Mouse (Mus musculus) right cerebral cortex, adult 18-20 months (tissue): ENCODE data around the gene Sim2.

Experiments
- DNase-seq: peaks from one replicate; pipeline ENCODE4 v3.0.0; 2022; ENCODE audit warnings: mixed read lengths

The Sim2 gene

GRCm38 (mm10) chr16:94079075-94079855 is 5.5 kb upstream of the Sim2 start:
- no peak for DNase-seq

- DNase-seq: no peak
Observed at GRCm38 (mm10) chr16:94079856-94080555, 4.7 kb upstream of the Sim2 start.

GRCm38 (mm10) chr16:94081596-94081995 is 3.1 kb upstream of the Sim2 start:
- DNase-seq: no peak

DNA sequence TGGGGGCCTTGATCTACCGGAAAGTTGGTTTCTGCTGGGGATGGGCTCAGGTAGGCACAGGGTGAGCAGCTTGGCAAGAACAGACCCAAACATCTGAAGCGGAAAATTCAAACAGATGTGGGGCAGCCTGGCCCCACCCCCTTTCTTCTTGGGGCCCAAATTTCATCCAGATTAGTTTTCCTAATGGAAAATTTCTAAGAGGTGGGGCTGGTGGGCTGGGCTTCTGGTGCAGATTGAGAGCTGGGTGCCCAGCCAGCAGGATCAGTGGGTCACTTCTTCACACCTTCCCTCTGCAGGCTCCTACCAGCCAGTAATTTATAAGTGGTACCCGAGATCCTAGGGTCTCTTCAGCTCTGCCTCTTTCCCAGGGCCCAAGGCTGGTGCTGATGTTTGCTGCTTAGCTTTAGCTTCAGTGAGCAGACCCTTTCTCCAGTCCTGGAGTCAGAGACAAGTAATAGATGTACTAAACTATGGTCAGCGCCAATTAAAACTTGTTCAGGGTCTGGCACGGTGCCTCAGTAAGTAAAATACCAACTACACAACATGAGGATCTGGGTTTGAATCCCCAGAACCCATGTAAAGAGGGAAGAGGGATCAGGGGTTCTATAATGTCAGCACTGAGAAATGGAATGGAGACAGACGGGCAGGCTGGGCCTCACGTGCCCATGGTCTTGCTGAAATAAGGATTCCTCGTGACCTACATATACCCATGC is 2.6 kb upstream of the Sim2 start:
- DNase-seq: no peak

DNA sequence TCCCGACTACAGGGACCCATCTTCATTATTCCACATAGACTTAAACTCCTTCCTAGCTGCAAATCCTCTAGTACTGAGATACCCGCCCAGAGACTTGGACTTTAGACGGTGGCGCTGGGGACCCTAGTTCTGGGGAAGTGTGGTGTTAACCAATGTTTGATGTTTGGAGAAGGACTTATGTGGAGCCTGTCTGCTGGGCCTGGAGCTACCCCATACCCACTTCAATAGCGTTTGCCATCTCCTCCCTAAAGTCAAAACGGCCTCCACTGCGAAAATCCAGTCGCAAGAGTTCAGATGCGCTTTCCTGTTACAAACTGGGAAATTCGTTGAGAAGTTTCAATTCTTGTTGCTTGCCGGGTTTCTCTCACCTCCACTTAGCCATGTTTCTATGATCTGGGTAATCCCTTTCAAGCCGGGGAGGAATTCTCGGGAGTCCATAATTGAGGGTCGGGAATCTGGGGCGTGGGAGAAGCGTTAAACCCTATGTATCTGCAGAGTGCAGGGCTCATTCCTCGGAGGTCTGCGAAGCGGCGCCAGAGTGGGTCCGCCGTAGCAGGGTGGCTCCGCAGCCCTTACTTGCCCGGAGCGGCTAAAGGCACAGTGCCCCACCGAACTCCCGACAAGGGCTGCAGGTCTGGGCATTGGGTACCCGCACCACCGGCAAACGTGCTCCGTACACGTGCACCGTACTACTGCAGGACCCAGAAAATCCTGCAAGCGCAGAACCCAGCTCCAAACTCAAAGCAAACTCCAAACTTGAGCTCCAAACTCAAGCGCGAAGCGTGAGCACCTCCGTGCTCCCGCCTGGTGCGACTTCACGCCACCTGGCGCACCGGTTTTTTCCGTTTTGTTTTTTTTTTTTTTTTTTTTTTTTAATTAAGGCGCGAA is 1.5 kb upstream of the Sim2 start:
- DNase-seq: no peak

DNA sequence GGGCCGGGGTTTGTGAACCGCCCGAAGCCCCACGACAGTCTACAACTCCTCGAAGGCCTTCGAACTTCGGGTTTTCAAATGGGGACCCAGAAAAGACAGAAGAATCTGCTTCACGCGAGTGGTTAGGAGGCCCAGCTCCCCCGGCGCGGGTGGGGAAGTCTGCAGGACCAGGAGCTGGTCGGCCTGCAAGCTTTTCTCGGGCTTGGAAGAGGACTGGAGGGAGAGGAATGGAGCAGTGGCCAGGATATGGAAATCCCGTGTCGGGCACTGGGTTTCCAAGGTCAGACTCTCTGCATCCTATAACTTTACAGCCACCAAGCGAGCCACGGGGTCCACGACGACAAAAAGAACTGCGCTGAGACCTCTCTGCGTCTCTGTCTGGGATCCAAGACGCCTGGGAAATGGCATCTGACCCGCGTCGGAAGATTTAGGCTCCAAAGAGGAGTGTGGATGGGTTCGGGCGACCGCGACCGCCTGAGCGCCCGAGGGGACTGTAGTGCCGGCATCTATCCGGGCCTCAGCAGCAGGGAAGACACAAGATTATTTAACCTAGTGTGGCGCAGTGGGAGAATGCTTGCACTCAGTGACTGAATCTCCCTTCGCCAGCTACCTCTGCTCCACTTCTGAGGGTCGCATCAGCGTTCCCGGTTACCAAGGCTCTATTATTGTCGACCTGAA is 744 bp upstream of the Sim2 start:
- DNase-seq: no peak

- DNase-seq: no peak
Observed at GRCm38 (mm10) chr16:94085603-94086285, 1.0 kb downstream of the Sim2 start.

DNA sequence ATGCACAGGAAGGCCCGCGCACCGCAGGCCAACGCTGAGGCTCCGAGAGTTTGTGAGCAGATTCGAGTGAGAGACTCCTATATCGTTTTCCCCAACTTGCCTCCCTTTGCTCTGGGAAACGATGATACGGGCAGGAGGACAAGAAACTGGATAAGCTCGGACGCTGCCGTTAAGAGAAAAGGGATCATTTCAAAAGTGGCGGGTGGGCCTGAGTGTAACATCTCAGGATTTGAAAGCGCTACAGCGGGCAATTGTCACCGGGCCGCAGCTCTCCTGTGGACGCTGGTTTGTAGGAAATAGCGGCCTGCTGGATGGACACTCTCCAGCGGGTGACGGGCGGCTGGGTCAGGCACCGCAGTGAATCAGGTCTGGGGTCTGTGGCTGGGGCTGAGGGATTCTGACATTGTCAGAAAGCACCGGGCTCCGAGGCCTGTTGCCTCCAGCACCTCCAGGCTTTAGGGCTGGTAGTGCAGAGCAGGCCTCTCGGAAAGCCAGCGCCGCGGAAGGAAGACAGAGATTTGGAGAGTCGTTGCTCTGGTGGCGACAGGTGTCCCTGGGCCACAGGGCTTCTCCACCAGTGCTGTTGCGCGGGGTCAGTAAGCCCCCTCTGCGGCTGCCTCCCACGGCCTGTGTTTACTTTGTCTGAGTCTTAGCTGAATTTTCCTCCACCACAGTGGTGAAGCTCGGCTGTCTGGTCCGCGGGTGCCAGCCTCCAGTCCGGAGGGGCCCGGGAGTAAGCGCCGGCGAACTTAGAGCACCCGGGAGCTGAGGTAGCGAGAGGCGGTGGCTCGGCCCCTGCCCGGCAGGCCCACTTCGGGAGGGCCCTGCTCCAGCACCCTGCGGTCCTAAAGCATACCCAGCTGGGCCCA is 2.2 kb downstream of the Sim2 start:
- DNase-seq: no peak

GRCm38 (mm10) chr16:94087570-94088225 is 3.0 kb downstream of the Sim2 start:
- DNase-seq: no peak

- DNase-seq: no peak
Observed at GRCm38 (mm10) chr16:94088226-94088748, 3.6 kb downstream of the Sim2 start.

DNA sequence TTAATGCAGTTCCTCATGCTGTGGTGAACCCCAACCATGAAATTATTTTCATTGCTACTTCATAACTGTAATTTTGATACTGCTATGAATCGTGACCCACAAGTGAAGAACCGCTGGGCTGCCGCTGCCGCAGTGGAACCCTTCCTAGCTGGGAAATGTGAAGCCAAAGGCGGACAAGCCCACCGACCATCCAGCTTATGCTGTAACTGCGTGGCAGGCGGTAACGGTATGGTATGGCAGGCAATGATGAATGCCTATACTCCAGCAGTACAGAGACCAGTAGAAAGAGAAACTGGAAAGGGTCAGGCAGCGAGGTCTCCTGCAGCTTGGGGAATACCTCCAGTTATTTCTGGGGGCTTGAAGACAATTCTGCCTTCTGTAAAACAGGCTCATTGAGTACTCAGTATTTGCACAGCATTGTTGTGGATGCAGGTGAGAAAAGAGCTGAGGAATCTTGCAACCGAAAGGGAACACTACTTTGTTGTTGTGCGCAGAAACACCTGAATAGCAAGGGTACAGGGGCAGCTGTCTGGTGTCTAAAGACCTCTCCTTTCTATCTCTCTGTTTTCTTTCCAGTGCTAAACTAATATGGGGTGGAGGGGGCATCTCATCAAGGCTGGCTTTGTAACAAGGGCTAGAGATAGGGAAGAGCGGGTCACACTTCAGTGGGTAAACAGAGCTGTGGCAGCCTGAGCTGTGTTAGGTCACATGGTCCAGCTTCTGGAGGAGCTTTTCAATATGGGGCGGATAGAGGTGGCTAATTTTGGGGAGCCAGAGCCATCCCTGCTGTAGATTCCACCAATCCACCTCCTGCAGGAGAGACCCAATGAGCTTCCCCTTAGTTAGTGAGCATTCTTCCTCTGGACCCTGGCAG is 4.3 kb downstream of the Sim2 start:
- DNase-seq: no peak

DNA sequence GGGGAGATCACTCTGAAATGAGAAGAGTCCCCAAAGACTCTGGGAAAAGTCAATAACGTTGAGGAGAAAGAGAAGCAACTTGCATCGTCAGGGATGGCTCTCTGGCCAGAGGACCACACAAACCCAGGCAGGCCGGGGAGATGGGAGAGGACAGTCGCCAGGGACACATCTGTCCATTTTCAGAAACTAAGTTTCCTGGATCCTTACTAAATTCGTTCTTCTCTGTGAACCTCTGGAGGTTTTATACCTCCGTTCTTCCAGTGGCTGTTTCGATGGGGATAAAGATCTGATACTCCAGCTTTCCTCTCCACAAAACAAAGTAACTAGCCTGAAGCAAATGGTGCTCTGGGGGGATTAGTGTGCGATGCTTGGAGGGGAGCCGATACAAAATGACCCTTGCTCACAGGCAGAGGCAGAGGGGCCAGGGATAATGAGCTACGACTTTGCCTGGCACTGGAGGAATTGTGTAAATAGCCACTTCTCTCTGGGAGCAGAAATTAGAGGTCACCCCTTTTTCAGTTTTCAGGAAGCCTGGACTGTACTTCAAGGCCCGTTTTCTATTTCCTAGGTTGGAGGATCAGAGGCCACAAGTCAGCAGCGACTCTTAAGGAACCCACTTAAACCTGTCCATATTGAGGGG is 7.9 kb downstream of the Sim2 start:
- DNase-seq: no peak

- DNase-seq: no peak
Observed at GRCm38 (mm10) chr16:94093151-94093863, 8.6 kb downstream of the Sim2 start.

DNA sequence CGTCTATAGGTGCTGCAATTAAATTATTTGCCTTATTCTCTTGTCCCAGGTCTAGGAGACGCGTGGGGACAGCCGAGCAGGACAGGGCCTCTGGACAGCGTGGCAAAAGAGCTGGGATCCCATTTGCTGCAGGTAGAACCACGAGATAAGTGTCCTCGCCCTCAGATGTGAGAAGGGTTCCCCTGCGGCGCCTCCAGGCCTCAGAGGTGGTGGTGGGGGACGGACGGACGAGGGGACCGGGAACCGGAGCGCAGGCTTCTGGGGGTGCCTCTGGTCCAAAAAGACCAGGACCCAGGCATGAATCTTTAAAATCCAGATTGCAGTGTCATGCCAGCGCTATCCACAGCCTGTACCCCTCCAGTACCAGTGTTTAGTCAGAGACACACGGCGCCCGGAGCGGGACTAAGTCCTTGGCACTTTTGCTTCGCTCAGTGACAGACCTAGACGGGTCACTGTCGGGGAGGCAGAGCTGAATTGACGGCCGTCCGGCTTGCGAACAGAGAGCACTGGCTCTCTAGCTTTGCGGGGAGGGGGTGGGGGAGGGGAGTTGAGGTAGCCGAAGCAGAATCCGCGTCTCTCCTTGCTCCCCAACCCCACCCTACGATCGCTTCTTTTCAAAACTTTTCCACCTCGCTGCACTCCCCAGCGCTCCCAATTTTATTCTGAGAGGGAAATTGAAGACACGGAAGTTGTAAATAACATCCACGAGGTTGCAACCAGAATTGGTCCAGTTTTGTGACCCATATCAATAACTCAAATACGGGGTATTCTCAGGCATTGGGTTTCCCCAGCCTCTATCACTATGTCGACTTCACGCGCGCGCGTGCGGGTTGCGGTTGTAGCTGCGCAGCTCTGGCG is 9.7 kb downstream of the Sim2 start:
- no peak for DNase-seq

GRCm38 (mm10) chr16:94095109-94095822 is 10.5 kb downstream of the Sim2 start:
- no peak for DNase-seq

- no peak for DNase-seq
Observed at GRCm38 (mm10) chr16:94096479-94096878, 11.7 kb downstream of the Sim2 start.
